Mouse (Mus musculus) bone marrow, adult 2 months (tissue): ENCODE measurements around the gene Tuba4a.

Source experiments
- CTCF ChIP-seq: fragments of 200-500 bp; IDR thresholded peaks from 2 replicates; pipeline ENCODE4 v1.5.1; 2011; ENCODE audit warnings: low read length, control low read depth; ENCODE audit not compliant: control insufficient read depth, insufficient read depth
- POLR2A ChIP-seq: fragments of 200-500 bp; IDR thresholded peaks from 2 replicates; pipeline ENCODE4 v1.6.1; 2011; ENCODE audit warnings: low read depth, mild to moderate bottlenecking, control low read depth, low read length, borderline replicate concordance; ENCODE audit not compliant: control insufficient read depth

DNA sequence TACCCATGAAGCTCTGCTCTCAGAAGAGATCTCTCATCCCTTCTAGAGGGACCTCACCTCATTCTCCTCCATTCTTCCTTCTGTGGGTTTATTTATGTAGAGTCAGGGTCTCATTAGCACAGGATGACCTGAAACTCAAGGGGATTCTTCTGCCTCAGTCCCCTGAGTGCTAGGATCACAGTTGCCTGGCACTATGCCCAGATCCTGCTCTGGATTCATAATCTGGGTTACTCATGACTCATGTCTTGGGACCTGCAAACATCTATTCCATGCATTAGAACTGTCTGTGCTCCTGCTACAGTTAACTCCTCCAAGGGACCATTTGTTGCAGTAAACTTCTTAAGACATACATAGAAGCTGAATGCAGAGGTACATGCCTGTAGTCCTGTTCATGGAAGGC, 41.6 kb upstream of the Tuba4a start:
- no peak for TF ChIP-seq CTCF
- TF ChIP-seq POLR2A: no peak
